Mouse (Mus musculus) C2C12 (cell line): ENCODE measurements around the gene Scd2.

Source experiments
- CEBPB ChIP-seq: IDR thresholded peaks from one replicate; pipeline ENCODE4 v1.6.1; 2011; ENCODE audit warnings: low read depth, mild to moderate bottlenecking, control low read depth, moderate library complexity
- CTCF ChIP-seq: IDR thresholded peaks from one replicate; pipeline ENCODE4 v1.5.1; 2011; ENCODE audit not compliant: control insufficient read depth, insufficient read depth, insufficient read length
- MYOG ChIP-seq: IDR thresholded peaks from one replicate; pipeline ENCODE4 v1.6.1; 2011; ENCODE audit not compliant: control insufficient read depth, insufficient read length; ENCODE audit errors: extremely low read depth
- USF1 ChIP-seq: IDR thresholded peaks from one replicate; pipeline ENCODE4 v1.6.1; 2011; ENCODE audit warnings: low read depth, mild to moderate bottlenecking, control low read depth, moderate library complexity

- TF ChIP-seq CTCF, result no peak
- no peak for TF ChIP-seq CEBPB
- TF ChIP-seq USF1, result no peak
- no peak for TF ChIP-seq MYOG
Measured at GRCm38 (mm10) chr19:44308611-44309246, 15.3 kb downstream of the Scd2 start.
